Mouse (Mus musculus) limb, embryonic 12.5 days (tissue): Measurements from ENCODE around the gene Gm7971. TPM values are rescaled to one million over a fixed set of nuclear protein-coding genes. Genes with fewer than 3 reads are reported as not detected.
"Not testable (repeated sequence)": the region's sequence is repeated elsewhere in the genome, so short reads cannot be mapped to it uniquely, and the experiment has no call there.

Source experiments
- ATAC-seq: fragments of 200-750 bp; cut with Nextera tagmentation; 2 replicates; pipeline ENCODE4 v1.8.0; 2017; ENCODE audit warnings: low read depth, moderate TSS enrichment; ENCODE audit not compliant: insufficient number of reproducible peaks, insufficient read depth, low FRiP score, low TSS enrichment
- H3K27ac ChIP-seq: fragments of 300-500 bp; sonication (generic); 2 replicates; pipeline ENCODE4 v1.5.1; 2016; ENCODE audit warnings: mild to moderate bottlenecking, moderate library complexity
- H3K27me3 ChIP-seq: fragments of 300-500 bp; sonication (generic); 2 replicates; pipeline ENCODE4 v1.6.1; 2016; ENCODE audit warnings: mild to moderate bottlenecking, moderate library complexity
- H3K36me3 ChIP-seq: fragments of 300-500 bp; sonication (generic); 2 replicates; pipeline ENCODE4 v1.6.1; 2016; ENCODE audit warnings: mild to moderate bottlenecking, moderate library complexity
- H3K4me1 ChIP-seq: fragments of 300-500 bp; sonication (generic); replicated peaks from 2 replicates; pipeline ENCODE4 v1.6.1; 2016
- H3K4me2 ChIP-seq: fragments of 300-500 bp; sonication (generic); 2 replicates; pipeline ENCODE4 v1.6.1; 2016; ENCODE audit warnings: mild to moderate bottlenecking, moderate library complexity
- H3K4me3 ChIP-seq: fragments of 300-500 bp; sonication (generic); replicated peaks from 2 replicates; pipeline ENCODE4 v1.5.1; 2016; ENCODE audit warnings: mild to moderate bottlenecking
- H3K9ac ChIP-seq: fragments of 300-500 bp; sonication (generic); replicated peaks from 2 replicates; pipeline ENCODE4 v1.6.1; 2016; ENCODE audit warnings: mild to moderate bottlenecking, moderate library complexity
- H3K9me3 ChIP-seq: fragments of 300-500 bp; sonication (generic); 2 replicates; pipeline ENCODE4 v1.6.1; 2016; ENCODE audit warnings: mild to moderate bottlenecking, moderate library complexity
- WGBS: fragments of 180-500 bp; shearing (Covaris S2); methylation state at CpG from one replicate; pipeline ENCODE4 v1.1.7; 2016; 5-methylcytosine and 5-hydroxymethylcytosine counted together
- polyA plus RNA-seq: library from polyadenylated mRNA; unstranded; fragments of >200 nt; fragmentation: Nextera tagmentation; extraction: Ambion mirVana; gene quantifications from 2 replicates; pipeline ENCODE4 v1.2.1, GENCODE M21; 2016

Gene Gm7971
- not detected in 2 replicates for polyA plus RNA-seq

- H3K9ac ChIP-seq, H3K4me2 ChIP-seq, ATAC-seq, H3K4me1 ChIP-seq, H3K27ac ChIP-seq, H3K36me3 ChIP-seq, H3K4me3 ChIP-seq, H3K27me3 ChIP-seq, H3K9me3 ChIP-seq: not testable (repeated sequence)
- no CpG with 5 or more reads among the region's 1 CpGs for WGBS
Observed at GRCm38 (mm10) chr5:95594775-95595174, at the start of gene Gm7971. Gene Gm7971, minus strand, starts transcription at chr5:95594875.

Other genes with a start within 250 kb of the Gm7971 start
- gene D5Ertd577e, start 138.1 kb downstream of the Gm7971 start, polyA plus RNA-seq, result not detected in 2 replicates
- not detected in 2 replicates for gene Gm3286, start 84.1 kb downstream of the Gm7971 start, polyA plus RNA-seq
- gene Gm7978, start 141.3 kb upstream of the Gm7971 start, polyA plus RNA-seq, result not detected in 2 replicates
- not detected in 2 replicates for gene Gm7982, start 147.1 kb upstream of the Gm7971 start, polyA plus RNA-seq
- not detected in 2 replicates for gene E330014E10Rik, start 181.1 kb upstream of the Gm7971 start, polyA plus RNA-seq